Mouse (Mus musculus): ENCODE measurements around the gene Zbtb9. TPM values are rescaled to one million over a fixed set of nuclear protein-coding genes. Genes with fewer than 3 reads are reported as not detected.

Gene Zbtb9
- polyA plus RNA-seq, 1 experiment from 2014 or later = 10.3 TPM

Small RNAs within 50 kb of the gene (microRNA-seq; reads per million reads assigned to microRNA genes)
- not detected for gene Mir3083
- 1.7 reads per million for gene Mir6968

Other genes starting within 250 kb of the Zbtb9 start
- 51.1 and 51.9 TPM in 2 replicates for gene Bnip1, start 192.1 kb upstream of the Zbtb9 start, polyA plus RNA-seq (2016; fragmentation: Nextera tagmentation; extraction: Ambion mirVana)
- gene Nkx2-5, start 128.2 kb upstream of the Zbtb9 start, polyA plus RNA-seq (2016; fragmentation: Nextera tagmentation; extraction: Ambion mirVana) = 200 and 212 TPM in 2 replicates
- gene Kifc5b, start 56.1 kb upstream of the Zbtb9 start, polyA plus RNA-seq (2016; fragmentation: Nextera tagmentation; extraction: Ambion mirVana) = 5.2 and 5.7 TPM in 2 replicates
- 9.0 and 9.4 TPM in 2 replicates for gene Phf1, start 40.1 kb upstream of the Zbtb9 start, polyA plus RNA-seq (2016; fragmentation: Nextera tagmentation; extraction: Ambion mirVana)
- 148 and 155 TPM in 2 replicates for gene Cuta, start 33.6 kb upstream of the Zbtb9 start, polyA plus RNA-seq (2016; fragmentation: Nextera tagmentation; extraction: Ambion mirVana)
- gene Syngap1, start 31.9 kb upstream of the Zbtb9 start, polyA plus RNA-seq (2016; fragmentation: Nextera tagmentation; extraction: Ambion mirVana) = 1.2 and 2.2 TPM in 2 replicates
- 4.3 and 5.8 TPM in 2 replicates for gene Bak1, start 55.8 kb downstream of the Zbtb9 start, polyA plus RNA-seq (2016; fragmentation: Nextera tagmentation; extraction: Ambion mirVana)
- 3.1 and 4.4 TPM in 2 replicates for gene Itpr3, start 84.1 kb downstream of the Zbtb9 start, polyA plus RNA-seq (2016; fragmentation: Nextera tagmentation; extraction: Ambion mirVana)
- gene Uqcc2, start 160.7 kb downstream of the Zbtb9 start, polyA plus RNA-seq (2016; fragmentation: Nextera tagmentation; extraction: Ambion mirVana) = 294 and 296 TPM in 2 replicates
- gene Ip6k3, start 194.6 kb downstream of the Zbtb9 start, polyA plus RNA-seq (2016; fragmentation: Nextera tagmentation; extraction: Ambion mirVana) = 0.18 and 0.31 TPM in 2 replicates
- gene Lemd2, start 231.3 kb downstream of the Zbtb9 start, polyA plus RNA-seq (2016; fragmentation: Nextera tagmentation; extraction: Ambion mirVana) = 13.7 and 16.8 TPM in 2 replicates

All from heart, embryonic 12.5 days (tissue).